Mouse (Mus musculus) embryonic fibroblast, embryonic 13.5 days (primary cell): ENCODE measurements around the gene Ndufb7.

Source experiments
- CTCF ChIP-seq: IDR thresholded peaks from 2 replicates; pipeline ENCODE4 v1.5.1; 2011; ENCODE audit warnings: mild to moderate bottlenecking, control low read depth, low read length, moderate library complexity, borderline replicate concordance; ENCODE audit not compliant: insufficient read depth
- POLR2A ChIP-seq: IDR thresholded peaks from 2 replicates; pipeline ENCODE4 v1.6.1; 2011; ENCODE audit warnings: low read depth, mild to moderate bottlenecking, control low read depth, low read length, moderate library complexity

GRCm38 (mm10) chr8:83521310-83521709 lies 45.2 kb upstream of the Ndufb7 start:
- TF ChIP-seq CTCF: no peak
- no peak for TF ChIP-seq POLR2A
